Mouse (Mus musculus): ENCODE data around the gene Dip2c.

DNA sequence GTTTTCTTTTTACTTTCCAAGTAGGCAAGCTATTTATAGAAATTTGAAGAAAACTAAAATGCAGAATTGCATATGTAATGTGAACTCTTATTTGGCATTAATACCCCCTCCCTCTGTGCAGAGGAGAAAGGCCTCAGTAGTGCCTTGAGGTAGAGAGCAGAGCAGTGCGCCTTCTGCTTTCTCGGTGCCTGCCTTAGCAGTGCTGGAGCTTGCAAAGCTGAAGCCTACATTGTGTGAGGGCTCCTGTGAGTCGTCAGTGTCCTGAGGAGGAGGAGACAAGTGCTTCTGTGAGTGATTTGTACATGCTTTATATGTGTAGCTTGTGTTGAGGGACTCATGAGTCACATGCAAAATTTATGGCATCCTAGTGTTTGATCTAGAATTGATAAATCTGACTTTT, 21.4 kb downstream of the Dip2c start:
- TF ChIP-seq ZNF384 (IDR thresholded peaks at IDR 0.05; ENCODE audit: low read depth, low read length) (no peak), POLR2AphosphoS2 (IDR thresholded peaks at IDR 0.05; ENCODE audit: low read depth, low read length) (no peak), POLR2A (IDR thresholded peaks at IDR 0.05; ENCODE audit: low read depth, low read length) (no peak), ZC3H11A (IDR thresholded peaks at IDR 0.05; ENCODE audit: low read depth, low read length) (no peak), JUND (conservative IDR thresholded peaks at IDR 0.05; ENCODE audit: low read depth, low read length) (no peak), EP300 (IDR thresholded peaks at IDR 0.05; ENCODE audit: low read length) (no peak), CHD1 (IDR thresholded peaks at IDR 0.05; ENCODE audit: low read depth, low read length) (no peak), UBTF (IDR thresholded peaks at IDR 0.05; ENCODE audit: low read depth, low read length) (no peak), CTCF (conservative IDR thresholded peaks at IDR 0.05 in 1 of 2, IDR thresholded peaks at IDR 0.05 in 1 of 2; ENCODE audit: low read depth in 2 of 2, low read length in 2 of 2) (no peak)
